Mouse (Mus musculus) liver, embryonic 14.5 days (tissue): ENCODE data around the gene Cadm2.

Source experiments
- CTCF ChIP-seq: IDR thresholded peaks from 2 replicates; pipeline ENCODE4 v1.5.1; 2016; ENCODE audit warnings: antibody characterized with exemption, low read depth, control low read depth
- EP300 ChIP-seq: IDR thresholded peaks from 2 replicates; pipeline ENCODE4 v1.6.1; 2016; ENCODE audit warnings: antibody characterized with exemption, low read depth

DNA sequence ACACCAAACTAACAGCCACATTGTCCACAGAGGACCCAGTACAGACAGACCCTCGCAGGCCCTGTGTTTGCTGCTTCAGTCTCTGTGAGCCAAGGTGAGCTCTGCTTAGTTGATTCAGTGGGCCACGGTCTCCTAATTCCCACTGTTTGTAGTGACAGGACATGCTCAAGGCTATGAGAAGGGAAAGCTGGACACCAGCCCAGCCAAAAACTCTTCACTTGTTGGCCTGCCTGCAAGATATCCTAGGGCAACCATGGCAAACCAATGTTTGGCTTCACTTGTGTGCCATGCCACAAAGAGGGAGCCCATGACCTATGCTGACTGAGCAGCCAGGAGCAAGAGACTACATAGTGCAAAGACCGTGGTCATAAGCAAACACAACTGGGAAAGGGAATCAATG is 795.8 kb downstream of the Cadm2 start:
- TF ChIP-seq CTCF, result no peak
- no peak for TF ChIP-seq EP300
